Mouse (Mus musculus): ENCODE data around the gene Dclk1. TPM values are rescaled to one million over a fixed set of nuclear protein-coding genes. Genes with fewer than 3 reads are reported as not detected.

The Dclk1 gene
- 44.2 TPM for polyA plus RNA-seq (2014; fragmentation: Illumina TruSeq; extraction: RNeasy Lipid Tissue Mini Kit (QIAGEN cat#74804); ENCODE audit: low read depth, low replicate concordance)

GRCm38 (mm10) chr3:55241730-55242421 is at the start of gene Dclk1:
TSS of gene Dclk1 (plus strand) at chr3:55242364.

DNA sequence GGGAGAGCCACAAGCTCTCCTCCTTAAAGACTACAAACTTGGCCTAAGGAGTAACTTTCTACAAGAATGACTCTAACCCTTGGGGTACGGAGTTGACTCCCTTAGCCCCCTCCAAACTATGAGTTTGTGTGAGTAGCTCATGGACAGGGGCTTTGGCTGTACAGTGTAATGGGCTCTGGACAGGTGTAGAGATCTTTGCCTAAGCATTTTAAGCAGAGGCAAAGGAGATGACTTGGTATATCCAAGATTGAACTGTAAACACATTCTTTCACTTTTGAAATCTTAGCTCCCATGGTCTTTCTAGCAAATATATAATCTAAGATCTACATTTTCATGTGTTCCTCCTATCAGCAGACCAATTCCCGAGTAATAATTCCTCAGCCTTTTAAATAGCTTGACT is 229.9 kb downstream of the Dclk1 start, which contains the start of gene Gm21954:
Gm21954 (minus strand) TSS at position 101 of the 400 bp plus-strand sequence.

Other genes starting within 250 kb of the Dclk1 start
- gene Ccna1, start 186.9 kb upstream of the Dclk1 start, polyA plus RNA-seq (2014; fragmentation: Illumina TruSeq; extraction: RNeasy Lipid Tissue Mini Kit (QIAGEN cat#74804); ENCODE audit: low read depth, low replicate concordance), result not detected
- 12.7 TPM for gene Spg20, start 130.3 kb upstream of the Dclk1 start, polyA plus RNA-seq (2014; fragmentation: Illumina TruSeq; extraction: RNeasy Lipid Tissue Mini Kit (QIAGEN cat#74804); ENCODE audit: low read depth, low replicate concordance)
- 0.44 TPM for gene Ccdc169, start 105.0 kb upstream of the Dclk1 start, polyA plus RNA-seq (2014; fragmentation: Illumina TruSeq; extraction: RNeasy Lipid Tissue Mini Kit (QIAGEN cat#74804); ENCODE audit: low read depth, low replicate concordance)
- not detected for gene Sohlh2, start 60.3 kb upstream of the Dclk1 start, polyA plus RNA-seq (2014; fragmentation: Illumina TruSeq; extraction: RNeasy Lipid Tissue Mini Kit (QIAGEN cat#74804); ENCODE audit: low read depth, low replicate concordance)
- gene Gm21954, start 229.8 kb downstream of the Dclk1 start, polyA plus RNA-seq (2014; fragmentation: Illumina TruSeq; extraction: RNeasy Lipid Tissue Mini Kit (QIAGEN cat#74804); ENCODE audit: low read depth, low replicate concordance), result not detected